Mouse (Mus musculus) cerebellum, postnatal 4 days (tissue): ENCODE measurements at regions not wholly inside any gene's neighbourhood (a gene's known extent, or its start where the extent isn't known, plus 50 kb on each side); places are given as distances from the start of the nearest gene placed in this dataset.
A peak's percentile ranks its signal among the peaks of the same experiment; 100 is the strongest.
"Not testable (repeated sequence)": the region's sequence is repeated elsewhere in the genome, so short reads cannot be mapped to it uniquely, and the experiment has no call there.

Source experiments
- DNase-seq, 2 experiments: peaks; one replicate each; pipeline ENCODE4 v3.0.0; 2022; ENCODE audit warnings: low spot score in 2 of 2, mixed read lengths in 1 of 2

DNA sequence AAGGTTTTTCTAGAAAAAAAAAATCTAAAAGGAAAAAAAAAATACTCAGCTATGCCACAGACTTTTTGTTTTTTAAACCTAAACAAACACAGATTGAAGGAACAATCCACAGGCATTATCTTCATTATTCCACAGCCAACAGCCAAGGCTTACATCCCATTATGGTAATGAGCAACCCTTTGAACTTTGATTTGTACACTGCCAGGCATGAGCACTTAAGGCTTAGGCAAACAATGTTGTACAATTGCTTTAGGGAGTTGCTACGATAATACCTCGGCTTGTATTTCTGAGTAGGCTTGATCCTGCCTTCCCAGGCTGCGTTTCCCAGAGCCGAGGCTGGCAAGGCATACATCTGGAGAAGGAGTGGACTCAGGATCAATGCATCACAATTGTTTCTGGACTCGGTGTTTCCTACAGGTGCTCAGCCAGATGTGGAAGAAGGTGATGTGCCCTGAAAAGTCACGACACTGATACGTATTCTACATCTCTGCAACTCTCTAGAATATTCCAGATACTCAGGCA, 409.0 kb upstream of the Igfbp7 start:
- DNase-seq: no peak

GRCm38 (mm10) chr5:77809844-77810243, 402.0 kb upstream of the Igfbp7 start:
- no peak for DNase-seq

DNA sequence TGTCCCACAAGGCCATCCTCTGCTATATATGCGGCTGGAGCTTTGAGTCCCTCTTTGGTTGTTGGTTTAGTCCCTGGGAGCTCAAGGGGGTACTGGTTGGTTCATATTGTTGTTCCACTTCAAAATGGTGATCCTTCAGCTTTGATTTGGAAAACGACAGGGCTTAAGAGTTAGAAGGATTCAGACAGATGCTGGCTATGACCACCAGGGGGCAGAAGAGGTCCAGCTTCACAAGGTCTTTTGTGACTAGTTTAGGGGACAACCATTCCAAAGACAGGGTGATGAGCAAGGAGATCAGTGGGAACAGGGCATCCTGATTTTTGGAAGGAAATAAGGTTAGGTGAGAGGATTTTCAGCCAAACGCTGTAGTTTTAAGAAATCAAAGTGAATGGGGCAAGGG, 399.9 kb upstream of the Igfbp7 start:
- DNase-seq: peak; percentile 66 to 79

DNA sequence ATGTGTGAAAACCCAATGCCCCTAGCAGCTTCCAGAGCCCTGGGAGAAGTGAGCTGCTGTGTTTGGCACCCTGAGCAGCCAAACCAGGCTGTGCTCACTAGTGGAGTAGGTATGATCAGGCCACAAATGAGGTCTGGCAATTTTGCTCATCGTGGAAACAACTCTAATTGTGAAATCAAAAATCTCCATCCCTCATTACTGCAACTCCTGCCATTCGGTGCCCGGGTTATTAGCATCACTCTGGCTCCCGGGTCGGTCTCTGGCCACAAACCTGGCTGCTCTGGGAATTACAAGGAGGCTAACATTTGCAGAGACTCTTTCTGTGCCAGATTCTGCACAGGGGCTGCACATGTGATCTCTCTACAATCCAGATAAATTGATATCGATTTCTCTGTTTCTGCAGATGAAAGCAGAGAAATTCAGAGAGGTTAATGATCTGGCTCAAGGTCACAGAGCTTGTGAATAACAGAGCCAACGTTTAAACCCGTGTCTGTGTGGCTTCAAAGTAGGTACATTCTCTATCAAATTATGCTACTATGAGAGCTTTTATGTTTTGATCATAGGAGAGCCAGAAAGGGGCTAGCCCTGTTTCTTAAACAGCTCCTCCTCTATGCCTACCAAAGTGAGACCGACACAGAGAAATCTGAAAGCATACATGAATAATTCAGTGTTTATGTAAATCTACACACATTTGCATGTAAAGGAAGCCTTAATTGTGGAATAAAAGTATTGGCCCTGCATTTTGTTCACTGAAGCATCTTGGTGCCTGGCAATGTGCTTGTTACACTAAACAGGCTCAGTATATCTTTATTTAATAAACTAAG, 398.7 kb upstream of the Igfbp7 start:
- DNase-seq: no peak

DNA sequence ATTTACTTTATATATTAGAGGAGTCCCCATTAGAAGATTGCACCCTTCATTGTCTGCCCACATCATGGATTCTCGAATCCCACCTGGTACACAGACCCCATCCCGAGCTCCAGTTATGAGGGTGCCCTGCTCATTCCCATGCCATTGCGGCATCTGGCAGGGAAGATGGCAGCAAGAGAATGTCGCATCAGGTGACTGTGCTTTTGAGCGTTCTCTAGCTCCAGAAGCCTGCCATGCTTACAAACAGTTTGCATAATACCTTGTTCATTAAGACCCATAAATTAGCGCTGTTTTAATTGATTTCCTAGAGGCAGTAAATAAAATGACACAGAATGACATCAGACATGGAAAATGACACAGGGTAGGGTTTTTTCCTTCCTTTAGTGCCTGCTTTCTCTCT, 398.0 kb upstream of the Igfbp7 start:
- no peak for DNase-seq

DNA sequence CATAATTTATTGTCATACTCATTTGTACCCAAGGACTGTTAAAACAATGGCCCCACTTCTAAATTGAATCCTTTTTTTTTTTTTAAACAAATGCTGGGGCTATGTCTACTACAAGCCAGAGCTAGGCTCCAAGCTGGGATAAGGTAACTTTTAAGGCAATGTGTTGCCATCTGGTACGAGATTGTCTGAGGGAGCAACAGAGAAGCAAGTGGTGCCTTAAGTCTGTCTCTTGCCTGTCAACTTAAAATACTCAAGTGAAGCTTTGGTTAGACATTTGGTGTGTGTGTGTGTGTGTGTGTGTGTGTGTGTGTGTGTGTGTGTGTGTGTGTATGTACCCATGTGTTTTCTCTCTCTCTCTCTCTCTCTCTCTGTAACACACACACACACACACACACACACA, 397.5 kb upstream of the Igfbp7 start:
- no peak for DNase-seq

DNA sequence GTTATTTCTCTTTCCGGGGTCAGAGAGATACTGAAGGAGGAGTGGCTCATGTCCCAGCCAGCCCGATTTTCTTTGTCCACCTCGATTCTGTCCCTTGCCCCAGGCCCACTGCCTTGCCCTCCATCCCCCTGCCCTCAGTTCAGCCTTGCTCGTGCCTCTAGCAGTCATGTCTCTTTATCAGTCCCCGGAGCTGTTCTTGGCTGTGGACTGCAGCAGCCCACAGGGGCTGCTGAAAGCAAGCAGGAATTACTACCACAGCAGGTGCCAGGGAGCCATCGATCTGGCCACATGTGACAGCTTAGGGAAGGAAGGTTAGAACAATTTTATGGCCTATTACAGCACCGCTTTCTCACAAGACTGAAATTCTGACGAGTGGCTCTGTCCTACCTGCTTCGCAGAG, 396.3 kb upstream of the Igfbp7 start:
- DNase-seq: no peak

DNA sequence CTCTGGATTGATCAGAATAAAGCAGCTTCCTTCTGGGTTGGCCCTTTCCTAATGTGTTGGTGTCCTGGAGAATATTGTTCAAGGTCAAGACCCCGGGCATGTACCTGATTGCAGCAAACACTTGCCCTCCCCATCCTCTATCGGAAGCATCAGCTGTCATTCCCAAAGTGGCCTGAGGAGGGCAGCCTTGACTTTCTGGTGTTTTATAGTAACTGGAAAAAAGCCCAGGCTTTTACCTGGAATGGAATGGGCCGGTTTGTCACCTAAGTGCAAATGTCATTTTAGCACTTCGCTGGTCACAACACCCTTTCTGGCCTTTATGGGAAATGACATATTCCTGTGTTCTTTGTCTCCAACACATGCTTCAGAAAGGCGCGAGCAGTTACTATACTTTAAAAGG, 395.7 kb upstream of the Igfbp7 start:
- DNase-seq: peak; percentile 56 to 75

DNA sequence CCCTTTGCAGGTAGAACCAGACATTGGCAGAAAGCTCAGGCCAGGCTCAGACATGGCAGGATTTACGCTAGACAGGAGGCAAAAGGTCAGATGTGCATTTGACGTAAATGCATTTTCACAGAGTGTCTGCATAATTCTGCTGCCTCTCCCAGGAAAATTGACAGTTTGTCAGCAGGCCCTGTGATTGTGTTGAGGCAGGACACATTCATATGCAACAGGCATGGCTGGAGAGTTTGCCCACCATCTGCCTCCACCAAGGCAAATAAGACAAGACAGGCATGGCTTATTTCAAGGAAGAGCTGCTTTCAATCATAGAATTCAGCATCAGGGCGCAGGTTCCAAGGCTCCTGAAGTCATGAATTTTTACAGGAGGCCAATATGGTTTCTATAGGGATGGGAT, 389.1 kb upstream of the Igfbp7 start:
- no peak for DNase-seq

- DNase-seq: no peak
Observed at GRCm38 (mm10) chr5:77795766-77796165, 387.9 kb upstream of the Igfbp7 start.

GRCm38 (mm10) chr5:77783953-77784352, 376.1 kb upstream of the Igfbp7 start:
- no peak for DNase-seq

- no peak for DNase-seq
Observed at GRCm38 (mm10) chr5:77762426-77763042, 354.7 kb upstream of the Igfbp7 start.

- DNase-seq: no peak
Observed at GRCm38 (mm10) chr5:77762013-77762412, 354.2 kb upstream of the Igfbp7 start.

- DNase-seq: no peak
Observed at GRCm38 (mm10) chr5:77748933-77749332, 341.1 kb upstream of the Igfbp7 start.

DNA sequence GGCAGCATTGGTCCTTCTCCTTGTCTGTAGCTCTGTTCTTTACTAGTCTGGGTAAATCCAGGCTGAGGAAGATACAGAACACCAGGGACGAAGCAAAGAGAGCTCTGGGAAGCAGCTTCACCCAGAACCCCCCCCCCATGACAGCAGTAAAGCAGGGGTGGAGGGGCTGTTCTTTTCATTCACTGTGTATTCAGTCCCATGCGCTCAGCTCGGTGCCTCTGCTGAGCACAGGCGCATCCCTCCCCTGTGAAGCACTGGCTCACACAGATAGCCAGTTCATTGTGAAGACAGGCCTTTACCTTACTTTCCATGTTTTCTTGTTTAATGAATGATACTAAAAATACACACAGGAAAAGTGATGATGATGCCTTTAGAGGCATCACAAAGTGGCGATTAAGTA, 338.8 kb upstream of the Igfbp7 start:
- DNase-seq: no peak

- no peak for DNase-seq
Observed at GRCm38 (mm10) chr5:77743467-77743866, 335.6 kb upstream of the Igfbp7 start.

- DNase-seq: not testable (repeated sequence)
Observed at GRCm38 (mm10) chr5:77730286-77730685, 322.4 kb upstream of the Igfbp7 start.

DNA sequence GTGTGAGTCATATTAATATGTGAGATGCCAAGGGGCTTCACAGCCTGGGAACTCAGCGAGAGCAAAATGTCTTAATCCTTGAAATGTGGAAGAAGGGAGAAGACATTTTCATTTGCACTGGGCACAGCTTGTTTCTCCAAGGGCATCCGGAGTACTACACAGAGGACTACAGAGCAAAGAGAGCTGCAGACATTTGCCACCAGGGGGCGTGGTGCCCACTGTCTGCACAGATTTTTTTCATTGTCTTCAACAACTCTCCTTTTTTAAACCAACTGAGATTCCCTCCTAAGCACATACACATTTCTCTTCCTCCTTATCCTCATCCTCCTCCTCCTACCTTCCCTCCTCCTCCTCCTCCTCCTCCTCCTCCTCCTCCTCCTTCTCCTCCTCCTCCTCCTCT, 273.8 kb upstream of the Igfbp7 start:
- peak in 1 of 2 experiments; percentile 9 for DNase-seq

DNA sequence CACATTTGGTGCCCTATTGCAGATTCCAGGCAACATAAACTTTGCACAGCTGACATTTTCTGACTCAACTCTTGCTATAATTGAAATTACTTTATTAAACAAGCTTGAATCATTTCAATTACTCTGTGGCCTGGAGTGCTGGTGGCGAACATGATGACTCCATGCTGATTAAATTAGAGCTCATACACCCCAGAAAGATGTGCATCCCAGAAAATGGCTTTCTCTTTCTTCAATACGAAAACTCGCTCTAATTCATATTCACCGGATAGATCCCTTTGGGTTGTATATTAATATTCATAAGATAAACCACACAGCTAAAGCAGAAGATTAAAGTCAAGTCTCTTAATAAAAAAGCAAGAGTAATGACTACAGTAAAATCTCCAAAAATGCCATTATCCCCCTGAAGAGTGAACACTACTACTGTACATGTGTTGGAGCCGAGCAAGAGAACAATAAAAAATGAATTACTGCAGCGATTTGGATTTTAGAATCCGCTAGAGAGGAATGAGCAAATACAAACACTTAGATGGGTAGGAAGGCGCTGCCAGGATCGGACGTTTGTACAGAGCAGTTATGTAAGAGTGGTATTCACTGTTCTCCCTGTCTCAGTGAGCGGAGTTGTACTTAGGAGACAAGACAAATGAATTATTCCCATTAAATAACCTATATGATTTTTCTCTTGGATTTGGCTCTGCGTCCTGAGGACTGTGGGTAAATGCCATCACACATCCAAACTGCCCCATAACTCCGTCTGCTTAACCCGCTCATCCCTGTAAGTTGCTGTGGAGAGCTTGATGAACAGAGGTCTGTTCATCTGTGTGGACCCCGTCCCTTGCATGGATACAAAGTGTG, 264.5 kb upstream of the Igfbp7 start:
- DNase-seq: no peak

DNA sequence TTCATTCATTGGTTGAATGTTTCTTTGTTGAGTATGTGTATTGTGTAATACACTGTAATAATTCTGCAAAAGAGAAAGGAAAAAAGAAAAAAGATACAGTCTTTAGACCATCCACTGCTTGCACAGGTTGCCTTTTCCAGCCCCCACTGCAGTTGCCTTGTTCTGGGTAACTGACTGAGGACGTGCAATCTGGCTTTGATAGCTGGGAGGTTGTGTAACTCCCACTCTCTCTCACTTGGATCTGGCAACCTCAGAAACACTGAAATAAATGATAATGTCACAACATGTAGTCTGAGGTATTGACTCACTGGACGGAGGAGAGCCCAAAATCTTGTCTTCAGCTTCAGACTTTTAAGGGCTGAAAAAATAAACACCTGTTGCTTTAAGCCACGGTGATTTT, 255.3 kb upstream of the Igfbp7 start:
- DNase-seq: no peak

GRCm38 (mm10) chr5:77659016-77659415, 251.2 kb upstream of the Igfbp7 start:
- DNase-seq: peak in 1 of 2 experiments; percentile 9

DNA sequence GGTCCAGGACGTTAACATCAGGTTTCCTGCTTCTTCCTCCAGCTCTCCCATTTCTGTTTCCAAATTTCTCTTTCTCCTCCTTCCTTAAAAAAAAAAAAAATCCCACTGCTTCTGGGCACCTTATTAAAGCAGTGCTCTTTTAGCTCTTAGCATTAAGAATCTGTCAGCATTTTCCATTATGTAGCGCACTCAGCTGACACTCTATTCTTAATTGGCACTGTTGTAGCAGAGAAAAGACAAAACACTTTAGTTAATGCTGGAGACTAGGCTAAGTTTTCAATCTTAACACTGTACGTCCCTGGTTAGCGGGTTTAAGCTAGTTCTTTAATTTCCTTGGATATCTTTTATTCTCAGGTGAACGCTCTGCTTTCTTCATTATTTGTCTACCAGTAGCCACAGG, 236.8 kb upstream of the Igfbp7 start:
- no peak for DNase-seq
